Mouse (Mus musculus): Measurements from ENCODE around the gene Col4a3. TPM values are rescaled to one million over a fixed set of nuclear protein-coding genes. Genes with fewer than 3 reads are reported as not detected.

The Col4a3 gene
- not detected in 4 replicates for total RNA-seq (2023)

DNA sequence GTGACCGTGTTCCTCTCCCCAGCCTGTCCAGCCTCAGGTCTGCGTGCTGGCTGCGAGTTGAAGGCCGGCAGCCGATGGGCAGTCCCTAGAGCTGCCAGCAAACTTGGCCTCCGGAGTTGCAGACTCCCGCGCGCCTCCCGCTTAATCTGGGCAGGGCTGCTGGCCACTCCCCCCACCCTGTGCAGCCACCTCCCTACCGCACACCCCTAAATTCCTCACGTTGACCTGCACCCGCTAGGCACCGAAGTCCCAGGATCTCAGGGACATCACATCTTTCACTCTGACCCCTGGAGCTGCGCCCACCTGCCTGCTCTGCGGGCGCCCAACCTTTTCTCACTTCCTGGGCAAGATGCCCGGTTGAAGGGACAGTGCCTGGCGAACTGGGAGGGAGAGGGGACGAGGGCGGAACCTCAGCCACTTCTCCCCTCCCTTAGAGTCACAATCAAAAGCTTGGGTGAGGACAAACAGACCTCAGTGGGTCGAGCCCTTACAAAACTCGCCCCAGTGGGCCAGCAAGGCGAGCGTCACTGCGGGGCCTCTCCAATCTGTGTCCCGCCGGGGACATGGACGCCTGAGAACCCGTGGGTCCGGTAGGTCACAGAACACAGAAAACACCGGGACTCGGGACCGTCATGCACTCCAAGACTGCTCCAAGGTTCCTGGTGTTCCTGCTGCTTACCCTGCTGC is at the start of gene Col4a3, which contains the start of gene Col4a4:
Gene Col4a3, plus strand, starts transcription at position 209 of the 687 bp plus-strand sequence.
Gene Col4a4, minus strand, starts transcription at position 137 of the 687 bp plus-strand sequence.

DNA sequence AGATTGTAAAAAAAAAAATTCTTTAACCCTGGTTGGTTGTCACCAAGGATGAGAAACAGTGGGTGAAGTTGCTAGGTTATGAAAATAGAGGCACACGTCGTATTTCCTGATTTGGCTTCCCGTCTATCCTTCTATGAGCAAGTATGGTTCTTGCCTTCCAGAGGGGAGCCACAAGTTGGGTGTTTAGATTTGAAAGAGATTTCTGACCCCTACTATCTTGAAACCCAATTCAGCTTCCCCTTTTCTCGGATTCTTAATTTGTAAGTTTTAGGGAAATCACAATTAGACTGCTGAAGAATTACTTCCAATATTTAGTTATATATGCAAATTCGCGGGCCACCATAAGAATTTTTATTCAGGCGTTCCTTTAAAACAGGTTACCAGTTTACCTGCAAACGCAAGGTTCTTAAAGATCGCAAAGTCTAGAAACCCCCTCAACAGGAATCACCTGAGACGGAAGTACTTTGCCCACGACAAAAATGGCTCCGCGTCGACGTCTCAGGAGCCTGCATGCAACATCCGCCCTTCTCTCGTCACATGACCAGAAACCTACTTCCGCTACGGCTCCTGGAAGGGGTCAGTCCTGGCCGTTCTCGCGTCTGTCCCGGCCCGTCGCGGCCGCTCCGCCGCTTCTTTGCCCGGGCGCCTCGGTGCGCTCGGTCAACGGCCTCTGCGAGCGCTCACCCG is 137.8 kb downstream of the Col4a3 start, which contains the start of gene Mff:
Gene Mff, plus strand, starts transcription at position 552 of the 687 bp plus-strand sequence.

DNA sequence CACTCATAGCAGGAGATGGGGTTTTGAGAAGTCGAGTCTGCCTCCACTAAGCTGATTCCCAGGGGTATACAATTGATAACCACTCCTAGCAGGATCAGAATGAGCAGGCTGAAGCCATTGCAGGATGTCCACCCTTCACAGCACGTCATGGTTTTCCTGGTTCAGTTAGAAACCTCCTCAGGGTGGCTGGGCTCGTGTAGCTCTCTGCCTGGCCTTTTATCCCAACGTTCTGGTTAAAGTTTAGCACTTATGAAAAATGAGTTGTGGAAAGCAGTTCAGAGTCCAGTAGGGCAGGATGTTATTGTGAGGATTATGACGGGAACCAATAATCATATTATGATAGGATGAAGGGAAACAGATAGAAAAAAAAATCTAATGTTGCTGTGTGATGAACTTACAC is 181.5 kb downstream of the Col4a3 start, which contains the start of gene Tm4sf20:
Gene Tm4sf20, minus strand, starts transcription at position 193 of the 400 bp plus-strand sequence.

DNA sequence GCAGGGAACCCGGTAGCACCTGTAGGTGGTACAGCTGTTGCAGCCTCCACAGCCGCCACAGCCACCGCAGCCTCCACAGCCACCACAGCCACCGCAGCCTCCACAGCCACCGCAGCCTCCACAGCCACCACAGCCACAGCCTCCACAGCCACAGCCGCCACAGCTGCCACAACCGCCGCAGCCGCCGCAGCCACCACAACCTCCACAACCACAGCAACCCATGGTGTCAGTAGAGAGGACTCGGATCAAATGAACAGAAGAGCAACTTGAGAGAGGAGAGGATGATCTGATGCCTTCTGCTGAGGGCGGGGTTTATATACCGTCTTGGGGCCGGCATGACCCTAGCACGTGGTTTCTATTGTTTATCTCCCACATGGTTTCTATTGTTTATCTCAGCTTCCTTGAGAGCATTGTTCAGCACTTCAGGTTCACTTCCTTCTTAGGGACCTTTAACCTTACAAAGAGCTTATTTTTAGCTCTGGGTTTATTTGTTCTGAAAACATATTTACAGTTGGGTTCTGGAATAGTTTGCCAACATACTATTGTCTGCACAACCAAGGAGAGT is 184.4 kb downstream of the Col4a3 start, which contains the start of gene Gm47791:
Gene Gm47791, minus strand, starts transcription at position 222 of the 565 bp plus-strand sequence.

Other genes with a start within 250 kb of the Col4a3 start
- gene Col4a4, start 72 bp upstream of the Col4a3 start, total RNA-seq (2023), result not detected in 4 replicates
- 90.9 to 135 TPM (median 108 TPM) in 4 replicates for gene Mff, start 138.0 kb downstream of the Col4a3 start, total RNA-seq (2023)
- not detected in 4 replicates for gene Tm4sf20, start 181.5 kb downstream of the Col4a3 start, total RNA-seq (2023)
- gene Gm47791, start 184.3 kb downstream of the Col4a3 start, total RNA-seq (2023), result not detected in 4 replicates

Measured in B cell, adult 62 days (primary cell).